Mouse (Mus musculus): ENCODE results near the gene Higd1c. TPM values are rescaled to one million over a fixed set of nuclear protein-coding genes. Genes with fewer than 3 reads are reported as not detected.

Gene Higd1c
- polyA plus RNA-seq, 1 experiment from 2014 or later = not detected

DNA sequence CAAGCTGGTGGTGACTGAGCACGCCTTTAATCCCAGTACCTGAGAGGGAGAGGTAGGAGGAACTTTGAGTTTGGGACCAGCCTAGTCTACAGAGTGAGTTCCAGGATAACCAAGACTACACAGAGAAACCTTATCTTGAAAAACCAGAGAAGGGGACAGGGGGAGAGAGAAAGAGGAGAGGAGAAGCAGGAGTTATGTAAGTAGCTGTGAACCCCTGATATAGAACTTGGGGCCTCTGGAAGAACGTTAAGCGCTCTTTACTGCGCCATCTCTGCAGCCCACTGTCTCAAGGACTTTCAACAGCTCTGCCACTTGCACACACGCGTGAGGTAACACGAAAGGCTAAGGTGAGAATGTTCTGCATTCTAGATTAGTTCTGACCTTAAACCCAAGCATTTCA, 27.3 kb downstream of the Higd1c start:
- H3K9me3 ChIP-seq = no peaks in the 10 kb centered on the region
- no peak overlapping the region for H3K27ac ChIP-seq
- no peak overlapping the region for H3K4me3 ChIP-seq (replicated peaks)
- no peak for ATAC-seq (ENCODE audit: insufficient number of reproducible peaks, insufficient read depth, low FRiP score, low TSS enrichment, low read depth)
- WGBS = 92% methylated on average over 7 of the region's 7 CpGs
- no peak overlapping the region for H3K4me2 ChIP-seq
- H3K27me3 ChIP-seq = no peaks in the 10 kb centered on the region
- peaks cover 12% of the 10 kb centered on the region for H3K4me1 ChIP-seq (replicated peaks)
- H3K36me3 ChIP-seq = peaks cover 34% of the 10 kb centered on the region
- H3K9ac ChIP-seq (replicated peaks) = no peak overlapping the region

DNA sequence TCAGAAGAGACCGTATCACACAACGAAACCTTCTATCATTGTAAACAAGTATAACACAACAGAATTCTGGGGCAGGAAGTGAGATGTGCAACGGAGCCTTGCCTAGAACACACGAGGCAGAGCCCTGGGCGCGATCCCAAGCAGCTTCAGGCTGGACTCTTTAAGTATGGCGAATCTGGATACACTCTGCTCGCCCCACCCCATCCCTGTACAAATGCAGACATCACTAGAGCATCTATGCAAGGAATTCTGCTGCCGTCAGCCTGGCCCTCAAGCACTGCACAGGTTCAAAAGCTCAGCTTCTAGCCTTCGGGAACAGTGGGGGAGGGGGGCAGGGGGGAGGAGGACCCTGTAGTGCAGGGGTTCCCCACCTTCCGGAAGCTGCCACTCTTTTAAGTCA, 28.7 kb downstream of the Higd1c start:
- Histone ChIP-seq H3K36me3 (peaks cover 48% of the 10 kb centered on the region), H3K4me1 (replicated peaks) (peaks cover 12% of the 10 kb centered on the region), H3K27ac (no peak overlapping the region), H3K4me2 (no peak overlapping the region), H3K9ac (replicated peaks) (no peak overlapping the region), H3K27me3 (no peaks in the 10 kb centered on the region), H3K4me3 (replicated peaks) (no peak overlapping the region), H3K9me3 (no peaks in the 10 kb centered on the region)
- no peak for ATAC-seq (ENCODE audit: insufficient number of reproducible peaks, insufficient read depth, low FRiP score, low TSS enrichment, low read depth)
- WGBS = 81% methylated on average over 11 of the region's 11 CpGs

DNA sequence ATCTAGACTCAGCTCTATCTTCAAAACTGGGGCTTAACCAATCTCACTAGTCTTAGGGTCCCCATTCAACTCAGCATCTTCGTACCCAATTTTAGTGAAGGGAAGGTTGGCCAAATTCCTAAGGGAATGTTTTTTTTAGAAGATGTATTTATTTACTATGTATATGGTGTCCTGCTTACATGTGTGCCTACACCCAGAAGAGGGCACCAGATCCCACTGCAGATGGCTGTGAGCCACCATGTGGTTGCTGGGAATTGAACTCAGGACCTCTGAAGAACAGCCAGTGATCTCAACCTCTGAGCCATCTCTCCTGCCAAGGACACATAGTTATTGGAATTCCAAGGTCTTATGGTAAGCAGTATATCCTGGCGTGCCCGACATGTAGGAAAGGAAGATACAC, 31.2 kb downstream of the Higd1c start:
- H3K4me1 ChIP-seq (replicated peaks) = peaks cover 12% of the 10 kb centered on the region
- ATAC-seq (ENCODE audit: insufficient number of reproducible peaks, insufficient read depth, low FRiP score, low TSS enrichment, low read depth) = no peak
- 94% methylated on average over 3 of the region's 3 CpGs for WGBS
- no peak overlapping the region for H3K9ac ChIP-seq (replicated peaks)
- H3K9me3 ChIP-seq = no peaks in the 10 kb centered on the region
- no peak overlapping the region for H3K4me3 ChIP-seq (replicated peaks)
- peaks cover 74% of the 10 kb centered on the region for H3K36me3 ChIP-seq
- no peak overlapping the region for H3K27ac ChIP-seq
- H3K4me2 ChIP-seq = no peak overlapping the region
- no peaks in the 10 kb centered on the region for H3K27me3 ChIP-seq

DNA sequence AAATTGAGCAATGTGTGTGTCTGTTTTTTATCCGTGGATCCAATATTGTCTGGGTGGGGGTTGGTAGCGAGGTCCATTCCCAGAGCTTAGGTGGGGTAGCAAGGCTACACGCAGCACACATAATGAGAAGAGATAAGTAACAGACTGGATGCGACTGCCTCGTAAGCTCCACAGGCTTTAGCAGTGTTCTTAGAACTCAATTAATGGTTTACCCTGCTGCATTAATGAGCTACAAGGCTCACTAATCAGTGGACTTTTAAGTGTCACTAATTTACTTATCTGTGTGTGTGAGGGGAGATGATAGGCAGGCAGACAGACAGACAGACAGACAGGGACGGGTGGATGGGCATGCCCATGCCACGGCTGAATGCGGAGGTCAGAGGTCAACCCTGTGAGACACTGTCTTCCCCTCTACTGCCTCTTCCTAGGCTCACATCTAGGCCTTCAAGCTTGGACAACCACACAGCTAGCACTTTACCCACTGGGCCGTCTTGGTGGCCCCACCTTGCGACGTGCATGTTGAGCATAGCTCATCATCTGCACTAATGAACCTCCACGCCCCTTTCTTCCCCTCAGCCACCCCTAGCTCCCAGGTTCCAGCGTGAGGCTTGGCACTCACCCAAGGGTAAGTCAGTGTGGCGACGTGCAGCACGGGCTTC, 36.4 kb downstream of the Higd1c start:
- Histone ChIP-seq H3K9me3 (no peaks in the 10 kb centered on the region), H3K9ac (replicated peaks) (no peak overlapping the region), H3K4me1 (replicated peaks) (no peaks in the 10 kb centered on the region), H3K27me3 (no peaks in the 10 kb centered on the region), H3K36me3 (peaks cover 98% of the 10 kb centered on the region), H3K27ac (no peak overlapping the region), H3K4me3 (replicated peaks) (no peak overlapping the region), H3K4me2 (no peak overlapping the region)
- 90% methylated on average over 16 of the region's 16 CpGs for WGBS
- no peak for ATAC-seq (ENCODE audit: insufficient number of reproducible peaks, insufficient read depth, low FRiP score, low TSS enrichment, low read depth)

DNA sequence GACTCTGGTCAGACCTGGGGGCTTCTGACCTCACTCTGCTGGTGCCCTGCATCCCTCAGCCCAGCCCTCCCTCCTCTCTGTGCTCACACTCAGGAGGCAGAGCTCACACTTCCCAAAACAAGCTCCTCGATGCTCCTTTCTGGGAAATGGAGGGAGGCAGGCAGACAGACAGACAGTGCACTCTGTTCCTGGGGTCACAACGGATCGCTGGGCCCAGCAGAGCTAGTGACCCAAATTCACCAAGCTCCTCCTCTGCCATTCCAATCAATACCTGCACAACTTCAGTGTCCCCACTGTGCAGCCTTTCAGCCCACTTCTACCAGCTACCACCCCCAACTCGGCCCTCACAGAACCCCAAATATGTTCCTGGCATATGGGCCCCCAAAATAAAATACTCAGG, 37.5 kb downstream of the Higd1c start:
- Histone ChIP-seq H3K9ac (replicated peaks) (no peak overlapping the region), H3K4me3 (replicated peaks) (no peak overlapping the region), H3K27ac (no peak overlapping the region), H3K4me1 (replicated peaks) (no peaks in the 10 kb centered on the region), H3K36me3 (peaks cover 97% of the 10 kb centered on the region), H3K4me2 (no peak overlapping the region), H3K27me3 (no peaks in the 10 kb centered on the region), H3K9me3 (no peaks in the 10 kb centered on the region)
- ATAC-seq (ENCODE audit: insufficient number of reproducible peaks, insufficient read depth, low FRiP score, low TSS enrichment, low read depth) = no peak
- 94% methylated on average over 4 of the region's 4 CpGs for WGBS

DNA sequence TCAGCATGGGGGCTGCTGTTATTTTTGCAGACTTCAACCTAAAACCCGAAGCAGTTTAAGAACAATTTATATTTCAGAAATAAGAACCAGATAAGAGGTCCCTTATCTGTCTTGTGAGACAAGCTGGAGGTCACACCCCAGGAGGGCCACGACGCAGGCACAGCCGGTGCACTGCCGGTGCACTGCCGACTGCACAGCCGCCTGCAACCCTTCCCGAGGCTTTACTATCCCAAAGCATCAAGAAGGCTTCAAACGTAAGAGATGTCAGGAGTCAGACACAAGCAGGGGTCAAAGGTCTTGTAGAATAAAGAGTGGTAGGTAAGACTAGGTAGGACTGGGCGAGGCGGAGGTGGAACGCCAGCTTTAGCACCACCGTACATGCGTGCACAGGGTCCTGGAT, 38.0 kb downstream of the Higd1c start:
- H3K27me3 ChIP-seq = no peaks in the 10 kb centered on the region
- no peaks in the 10 kb centered on the region for H3K4me1 ChIP-seq (replicated peaks)
- H3K27ac ChIP-seq = no peak overlapping the region
- WGBS = 92% methylated on average over 14 of the region's 14 CpGs
- no peak overlapping the region for H3K4me2 ChIP-seq
- H3K36me3 ChIP-seq = peaks cover 92% of the 10 kb centered on the region
- no peak overlapping the region for H3K4me3 ChIP-seq (replicated peaks)
- H3K9me3 ChIP-seq = no peaks in the 10 kb centered on the region
- no peak for ATAC-seq (ENCODE audit: insufficient number of reproducible peaks, insufficient read depth, low FRiP score, low TSS enrichment, low read depth)
- H3K9ac ChIP-seq (replicated peaks) = no peak overlapping the region

DNA sequence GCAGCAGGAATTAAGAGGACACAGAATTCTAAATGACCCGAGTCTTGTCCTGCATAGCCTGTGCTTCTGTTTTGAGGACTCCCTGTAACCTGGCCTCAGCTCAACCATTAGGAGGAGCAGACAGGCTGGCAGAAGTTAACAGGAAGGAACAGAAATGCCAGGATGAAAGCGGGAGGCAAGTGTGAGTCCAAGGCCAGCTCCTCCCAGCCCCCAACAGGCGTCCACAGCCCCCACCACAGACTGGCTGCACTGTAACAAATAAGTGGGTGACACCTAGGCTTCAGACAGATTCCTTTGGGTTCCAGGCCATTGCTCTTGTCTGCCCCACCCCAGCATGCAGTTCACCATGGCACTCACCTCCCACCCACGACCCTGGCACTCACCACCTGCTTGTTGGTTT, 38.5 kb downstream of the Higd1c start:
- no peak overlapping the region for H3K4me3 ChIP-seq (replicated peaks)
- H3K27ac ChIP-seq = no peak overlapping the region
- H3K27me3 ChIP-seq = no peaks in the 10 kb centered on the region
- no peaks in the 10 kb centered on the region for H3K9me3 ChIP-seq
- no peaks in the 10 kb centered on the region for H3K4me1 ChIP-seq (replicated peaks)
- H3K4me2 ChIP-seq = no peak overlapping the region
- no peak for ATAC-seq (ENCODE audit: insufficient number of reproducible peaks, insufficient read depth, low FRiP score, low TSS enrichment, low read depth)
- H3K36me3 ChIP-seq = peaks cover 89% of the 10 kb centered on the region
- no peak overlapping the region for H3K9ac ChIP-seq (replicated peaks)
- WGBS = 95% methylated on average over 4 of the region's 4 CpGs

DNA sequence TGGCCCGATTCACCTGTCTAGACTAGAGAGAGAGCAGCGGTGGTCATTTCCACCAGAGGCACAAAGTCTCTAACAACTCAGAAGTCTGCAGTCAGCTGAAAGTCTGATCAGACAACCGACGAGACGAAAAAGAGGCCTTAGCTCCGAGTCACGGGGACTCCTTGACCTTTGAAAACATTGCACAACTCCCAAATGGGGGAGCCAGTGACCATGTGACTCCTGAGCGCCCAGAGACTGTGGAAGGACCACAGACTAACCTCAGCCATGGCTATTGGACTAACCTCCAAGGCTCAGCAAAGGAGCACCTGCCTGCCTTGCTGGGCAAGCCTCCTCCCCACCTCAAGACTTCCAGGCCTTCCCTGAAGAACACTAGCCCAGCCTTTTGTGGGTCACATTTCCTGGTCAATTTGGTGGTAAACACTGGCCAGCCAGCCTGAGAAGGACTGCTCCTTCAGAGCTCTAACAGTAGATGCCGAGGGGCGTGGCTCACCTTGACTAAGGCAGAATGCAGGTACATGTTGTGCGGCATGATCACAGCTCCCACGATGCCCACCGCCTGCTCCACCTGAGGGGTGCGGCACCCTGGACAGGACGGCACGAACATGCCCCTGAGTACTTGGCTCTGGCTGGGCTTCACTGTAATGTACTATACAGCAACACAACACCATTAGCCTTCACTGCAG, 39.1 kb downstream of the Higd1c start:
- Histone ChIP-seq H3K4me2 (no peak overlapping the region), H3K4me1 (replicated peaks) (no peaks in the 10 kb centered on the region), H3K9ac (replicated peaks) (no peak overlapping the region), H3K9me3 (no peaks in the 10 kb centered on the region), H3K27me3 (no peaks in the 10 kb centered on the region), H3K27ac (no peak overlapping the region), H3K4me3 (replicated peaks) (no peak overlapping the region), H3K36me3 (peaks cover 89% of the 10 kb centered on the region)
- 93% methylated on average over 16 of the region's 16 CpGs for WGBS
- no peak for ATAC-seq (ENCODE audit: insufficient number of reproducible peaks, insufficient read depth, low FRiP score, low TSS enrichment, low read depth)

DNA sequence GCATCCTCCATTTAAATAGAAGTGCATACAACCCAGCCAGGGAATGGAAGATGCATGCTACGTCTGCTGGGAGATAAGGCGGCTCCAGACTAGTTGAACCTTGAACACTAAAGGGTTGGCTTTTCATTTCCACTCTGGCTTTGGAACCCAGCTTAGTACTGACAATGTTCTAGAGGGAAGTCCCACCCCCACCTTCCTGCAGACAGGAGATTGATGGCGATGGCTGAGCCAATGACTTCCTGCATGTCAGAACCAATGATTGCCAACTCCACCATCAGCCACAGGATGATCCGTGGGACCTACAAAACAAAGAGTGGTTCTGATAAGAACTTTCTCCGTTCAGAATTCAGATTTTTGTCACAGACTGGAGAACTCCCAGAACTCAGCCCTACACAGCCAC, 41.7 kb downstream of the Higd1c start:
- no peak overlapping the region for H3K4me2 ChIP-seq
- WGBS = 89% methylated on average over 5 of the region's 5 CpGs
- no peak for ATAC-seq (ENCODE audit: insufficient number of reproducible peaks, insufficient read depth, low FRiP score, low TSS enrichment, low read depth)
- H3K4me1 ChIP-seq (replicated peaks) = no peaks in the 10 kb centered on the region
- H3K36me3 ChIP-seq = peaks cover 85% of the 10 kb centered on the region
- H3K9me3 ChIP-seq = no peaks in the 10 kb centered on the region
- H3K4me3 ChIP-seq (replicated peaks) = no peak overlapping the region
- no peak overlapping the region for H3K9ac ChIP-seq (replicated peaks)
- H3K27ac ChIP-seq = no peak overlapping the region
- H3K27me3 ChIP-seq = no peaks in the 10 kb centered on the region

DNA sequence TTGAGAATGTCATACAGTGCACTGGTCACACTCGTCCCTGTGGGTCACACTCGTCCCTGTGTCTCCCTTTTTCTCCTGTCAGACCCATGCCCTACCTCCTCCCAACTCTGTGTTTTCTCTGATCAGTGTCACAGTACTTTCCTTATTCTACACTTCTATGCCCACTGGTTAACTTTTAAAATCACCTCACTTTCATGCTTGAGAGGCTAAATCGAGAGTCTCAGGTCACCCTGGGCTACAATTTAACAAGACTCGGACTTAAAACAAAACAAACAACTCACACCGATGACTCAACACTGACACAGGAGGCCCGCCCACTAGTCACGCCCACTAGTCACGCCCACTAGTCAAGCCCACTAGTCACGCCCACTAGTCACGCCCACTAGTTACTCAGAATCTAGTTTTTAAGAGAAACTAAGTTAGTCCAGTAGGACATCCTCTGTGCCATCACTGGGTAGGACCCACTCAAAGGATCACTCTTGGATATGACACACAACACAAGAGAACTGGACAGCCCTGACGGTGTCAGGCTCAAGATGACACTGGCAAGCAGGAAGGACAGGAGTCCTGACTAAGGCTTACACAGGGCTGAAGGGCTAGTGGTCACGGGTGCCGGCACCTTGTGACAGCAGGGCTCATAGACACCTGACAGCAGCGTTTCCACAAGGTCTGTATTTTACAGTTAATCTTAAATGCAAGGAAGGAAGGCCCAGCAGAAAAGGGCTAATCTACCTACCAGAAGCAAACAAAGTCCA, 46.8 kb downstream of the Higd1c start:
- 59% methylated on average over 14 of the region's 14 CpGs for WGBS
- peaks cover 7% of the 10 kb centered on the region; the same call in 1 of the 2 replicates for H3K4me1 ChIP-seq (replicated peaks)
- H3K9ac ChIP-seq (replicated peaks) = no peak overlapping the region
- no peak overlapping the region for H3K4me2 ChIP-seq
- no peak overlapping the region for H3K4me3 ChIP-seq (replicated peaks)
- ATAC-seq (ENCODE audit: insufficient number of reproducible peaks, insufficient read depth, low FRiP score, low TSS enrichment, low read depth) = no peak
- no peak overlapping the region for H3K27ac ChIP-seq
- H3K27me3 ChIP-seq = no peaks in the 10 kb centered on the region
- H3K36me3 ChIP-seq = peaks cover 46% of the 10 kb centered on the region
- H3K9me3 ChIP-seq = no peaks in the 10 kb centered on the region

DNA sequence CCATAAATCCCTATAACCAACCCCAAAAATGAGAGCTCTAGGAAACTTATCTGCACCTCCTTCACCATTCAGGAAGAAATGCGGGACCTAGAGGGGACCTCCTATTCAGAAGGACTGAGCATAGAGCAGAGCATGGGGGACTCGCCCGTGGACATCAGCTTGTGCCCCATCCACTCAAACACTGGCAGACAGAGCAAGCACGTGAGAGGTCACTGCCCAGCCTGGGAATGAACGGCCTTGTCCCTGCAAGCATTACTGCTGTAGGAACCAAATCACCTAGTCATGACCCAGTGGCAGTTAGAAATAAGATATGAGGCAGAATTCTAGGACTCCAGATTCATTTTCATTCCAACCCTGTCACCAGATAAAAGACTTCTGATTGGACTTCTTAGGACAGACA, 47.4 kb downstream of the Higd1c start:
- ATAC-seq (ENCODE audit: insufficient number of reproducible peaks, insufficient read depth, low FRiP score, low TSS enrichment, low read depth) = no peak
- Histone ChIP-seq H3K9ac (replicated peaks) (no peak overlapping the region), H3K27me3 (no peaks in the 10 kb centered on the region), H3K4me2 (no peak overlapping the region), H3K9me3 (no peaks in the 10 kb centered on the region), H3K27ac (no peak overlapping the region), H3K4me3 (replicated peaks) (no peak overlapping the region), H3K4me1 (replicated peaks) (peaks cover 11% of the 10 kb centered on the region; the same call in 1 of the 2 replicates), H3K36me3 (peaks cover 40% of the 10 kb centered on the region)
- WGBS = 91% methylated on average over 5 of the region's 5 CpGs

Measured in limb, embryonic 12.5 days (tissue).